Mouse (Mus musculus) olfactory bulb, adult 2 months (tissue): ENCODE measurements around the gene Srsf4.

Experiments
- CTCF ChIP-seq: fragments of 200-500 bp; IDR thresholded peaks from 2 replicates; pipeline ENCODE4 v1.5.1; 2012; ENCODE audit warnings: low read depth, mild to moderate bottlenecking, low read length, moderate library complexity; ENCODE audit not compliant: insufficient read depth
- POLR2A ChIP-seq: fragments of 200-500 bp; IDR thresholded peaks from 2 replicates; pipeline ENCODE4 v1.6.1; 2012; ENCODE audit warnings: mild to moderate bottlenecking, low read depth, low read length, moderate library complexity; ENCODE audit not compliant: insufficient read depth

DNA sequence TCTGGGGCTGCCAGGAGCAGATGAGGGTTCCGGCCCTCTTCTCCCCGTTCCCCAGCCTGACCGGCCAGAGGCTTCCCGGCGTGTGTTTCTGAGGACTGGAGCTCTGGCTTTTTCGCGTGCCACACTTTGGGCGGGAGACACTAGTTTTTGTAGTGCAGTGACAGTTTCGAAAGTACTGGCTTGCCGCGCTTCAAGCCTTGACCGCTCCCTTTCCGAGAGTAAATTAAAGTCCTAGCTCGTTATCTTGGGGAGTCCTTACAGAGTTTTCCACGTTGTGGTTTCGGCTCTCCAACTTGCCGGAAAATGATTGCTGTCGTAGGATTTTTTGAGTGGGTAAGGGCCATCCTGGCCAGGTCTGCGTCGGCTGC, 736 bp downstream of the Srsf4 start:
- TF ChIP-seq CTCF (no peak), POLR2A (no peak)
